Mouse (Mus musculus): ENCODE measurements around the gene Map6. TPM values are rescaled to one million over a fixed set of nuclear protein-coding genes. Genes with fewer than 3 reads are reported as not detected.
"Not testable (repeated sequence)": the region's sequence is repeated elsewhere in the genome, so short reads cannot be mapped to it uniquely, and the experiment has no call there.

The Map6 gene
- total RNA-seq, 2 experiments from 2014 or later: 15.7 to 19.9 TPM

DNA sequence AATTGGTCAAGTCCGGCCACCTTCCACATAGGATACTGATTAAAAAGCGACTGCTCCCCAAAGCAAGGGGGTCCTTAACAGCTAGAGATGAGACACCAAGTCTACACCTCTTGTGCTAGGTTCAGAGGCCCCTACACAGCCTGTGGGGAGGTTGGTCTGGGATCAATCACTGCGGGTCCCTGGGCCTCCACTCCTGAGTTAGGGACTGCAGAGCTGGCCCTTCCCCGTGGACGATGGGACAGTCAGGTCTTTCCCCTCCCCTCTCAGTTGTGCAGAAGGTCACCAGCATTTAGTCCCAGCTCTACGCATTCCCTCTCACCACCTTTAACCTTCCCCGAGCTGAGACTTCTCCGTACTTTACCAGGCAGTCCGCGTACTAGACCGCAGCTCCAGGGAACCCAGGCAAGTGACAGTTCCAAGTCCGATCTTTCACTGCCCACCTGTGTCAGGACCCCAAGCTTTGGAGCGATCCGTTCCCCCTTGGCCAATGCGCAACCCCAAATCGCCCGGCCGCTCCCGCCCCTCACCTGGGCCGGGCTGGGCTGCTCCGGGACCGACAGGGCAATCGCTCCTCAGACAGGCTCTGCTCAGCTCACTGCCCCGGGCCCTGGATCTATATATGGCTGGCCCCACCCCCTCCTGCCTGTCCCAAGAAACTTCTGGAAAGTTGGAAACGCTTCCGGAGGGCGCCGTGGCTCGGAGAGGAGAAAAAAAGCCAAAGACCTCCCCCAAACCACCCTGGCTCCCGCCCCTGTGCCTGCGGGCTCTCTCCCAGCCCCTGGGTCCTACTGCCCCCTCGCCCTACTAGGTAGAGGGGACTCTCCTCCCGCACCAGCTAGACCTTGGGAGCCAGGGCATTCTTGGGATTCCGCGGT is 85.5 kb downstream of the Map6 start, which contains the start of gene Serpinh1:
Gene Serpinh1 (minus strand): TSS at position 714 of the 875 bp plus-strand sequence.
- peak; percentile 52 to 76 for DNase-seq (ENCODE audit: low spot score in 2 of 2)

- peak in 1 of 2 experiments; percentile 40 for DNase-seq (ENCODE audit: low spot score in 2 of 2)
Observed at GRCm38 (mm10) chr7:99355731-99356131, 88.5 kb downstream of the Map6 start.

DNA sequence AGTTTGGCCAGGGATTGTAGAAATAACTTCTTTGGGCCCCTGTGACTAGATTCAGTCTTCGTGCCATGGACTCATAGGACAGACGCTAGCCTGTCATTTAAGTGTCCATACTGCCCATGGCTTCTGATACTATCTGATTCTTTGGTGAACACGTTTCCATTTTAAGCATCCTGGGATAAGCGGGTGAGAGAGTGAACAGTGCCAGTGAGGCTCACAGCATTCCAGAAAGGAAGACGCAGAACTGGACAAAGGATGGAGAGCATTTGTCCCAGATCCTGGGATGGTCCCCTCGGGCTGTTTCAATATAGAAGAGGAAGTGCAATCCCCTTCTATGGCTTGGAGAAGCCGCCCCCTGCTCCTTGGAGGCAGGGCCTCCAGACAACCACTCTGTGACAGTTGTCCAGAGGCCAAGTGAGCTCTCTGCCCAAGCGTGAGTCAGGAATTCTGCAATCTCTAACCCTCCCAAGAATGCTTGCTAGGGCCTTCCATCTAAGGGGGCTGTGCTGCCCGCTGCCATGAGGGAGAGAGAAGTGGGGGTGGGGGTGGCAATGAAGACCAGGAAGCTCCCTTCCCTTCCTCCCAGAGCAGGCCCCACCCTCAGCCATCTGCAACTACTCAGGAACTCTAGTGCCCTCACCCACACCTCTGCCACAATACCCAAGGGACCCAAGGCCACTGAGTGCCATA is 89.1 kb downstream of the Map6 start:
- DNase-seq (ENCODE audit: low spot score in 2 of 2): no peak

- DNase-seq (ENCODE audit: low spot score in 2 of 2): peak in 1 of 2 experiments; percentile 60
Observed at GRCm38 (mm10) chr7:99357201-99357600, 90.0 kb downstream of the Map6 start.

GRCm38 (mm10) chr7:99358371-99358770 is 91.1 kb downstream of the Map6 start:
- no peak for DNase-seq (ENCODE audit: low spot score in 2 of 2)

GRCm38 (mm10) chr7:99360021-99360802 is 93.0 kb downstream of the Map6 start:
- DNase-seq (ENCODE audit: low spot score in 2 of 2): peak in 1 of 2 experiments; percentile 47

DNA sequence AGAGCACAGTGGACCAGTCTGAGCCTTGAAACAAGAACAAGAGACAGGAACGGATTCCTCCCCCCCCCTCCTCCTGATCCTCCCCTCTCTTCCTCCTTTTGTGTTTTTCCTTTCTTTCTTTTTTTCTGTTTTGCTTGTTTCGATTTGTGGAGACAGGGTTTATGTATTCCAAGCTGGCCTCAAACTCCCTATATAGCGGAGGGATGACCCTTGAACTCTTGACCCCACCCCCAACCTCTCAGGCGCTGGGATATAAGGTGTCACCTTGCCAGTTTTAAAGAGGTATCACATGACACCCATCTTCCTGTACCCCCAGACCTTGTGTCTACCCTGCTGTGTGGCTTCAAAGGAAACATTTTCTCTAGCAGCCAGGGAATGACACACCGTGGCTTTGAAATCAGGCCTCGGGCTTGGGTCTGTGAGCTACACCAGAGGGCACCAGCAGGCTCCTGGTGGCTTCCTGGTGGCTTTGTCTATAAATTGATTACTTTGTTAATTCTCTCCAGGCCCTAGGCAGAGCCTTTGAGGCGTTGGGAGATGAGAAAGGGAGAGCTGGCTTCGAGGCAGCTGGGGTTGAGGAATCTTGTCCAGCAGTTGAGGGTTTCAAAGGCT is 93.7 kb downstream of the Map6 start:
- no peak for DNase-seq (ENCODE audit: low spot score in 2 of 2)

GRCm38 (mm10) chr7:99362137-99362536 is 94.9 kb downstream of the Map6 start:
- no peak for DNase-seq (ENCODE audit: low spot score in 2 of 2)

DNA sequence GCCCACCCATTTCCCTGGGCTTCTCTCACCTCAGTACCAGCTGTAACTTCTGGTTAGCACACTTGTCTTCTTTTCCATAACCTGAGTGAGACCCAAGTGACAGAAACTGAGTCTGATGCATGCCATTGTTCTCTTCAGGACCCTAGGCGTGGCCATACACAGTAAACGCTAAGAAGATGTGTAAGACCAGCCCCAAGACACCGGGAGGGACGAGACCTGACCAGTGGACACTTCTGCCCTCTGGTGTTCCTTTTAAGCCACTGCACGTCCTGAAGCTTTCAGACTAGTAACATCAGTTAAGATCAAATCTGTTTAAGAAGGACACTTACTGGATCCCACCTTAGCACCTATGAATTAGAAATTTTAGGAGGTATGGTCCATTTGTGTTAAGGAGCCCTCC is 97.8 kb downstream of the Map6 start:
- peak in 1 of 2 experiments; percentile 27 for DNase-seq (ENCODE audit: low spot score in 2 of 2)

DNA sequence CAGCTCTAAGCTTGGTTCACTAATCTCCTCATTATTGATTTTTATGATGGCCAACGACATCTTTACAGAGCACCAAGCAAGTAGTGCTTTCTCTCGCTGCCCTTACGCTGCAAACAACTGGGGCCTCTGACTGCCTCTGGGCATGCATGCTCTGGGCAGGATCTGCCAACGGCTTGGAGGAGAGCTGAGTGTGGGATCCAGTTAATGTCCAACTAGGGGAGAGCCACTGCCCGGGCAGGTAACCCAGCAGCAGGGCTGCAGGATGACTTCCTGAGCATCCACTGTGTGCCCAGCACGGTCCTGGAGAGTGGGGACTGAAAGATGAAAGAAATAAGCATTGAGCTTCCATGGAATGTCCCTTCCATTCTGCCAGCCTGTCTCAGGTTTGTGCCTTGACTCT is 99.5 kb downstream of the Map6 start:
- no peak for DNase-seq (ENCODE audit: low spot score in 2 of 2)

DNA sequence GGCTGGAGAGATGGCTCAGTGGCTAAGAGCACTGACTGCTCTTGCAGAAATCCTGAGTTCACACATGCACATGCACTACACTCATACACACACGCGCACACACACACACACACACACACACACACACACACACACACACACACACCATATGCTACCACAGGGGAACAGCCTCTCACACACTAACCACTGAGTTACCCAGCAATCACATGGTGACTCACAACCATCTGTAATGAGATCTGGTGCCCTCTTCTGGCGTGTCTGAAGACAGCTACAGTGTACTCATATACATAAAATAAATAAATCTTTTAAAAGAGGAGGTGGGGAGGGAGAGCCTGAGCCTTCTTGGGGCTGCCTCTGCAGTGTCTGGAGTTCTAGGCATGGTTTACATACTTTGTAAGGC is 107.1 kb downstream of the Map6 start:
- DNase-seq (ENCODE audit: low spot score in 2 of 2): not testable (repeated sequence)

GRCm38 (mm10) chr7:99375455-99375854 is 108.2 kb downstream of the Map6 start:
- peak in 1 of 2 experiments; percentile 61 for DNase-seq (ENCODE audit: low spot score in 2 of 2)

DNA sequence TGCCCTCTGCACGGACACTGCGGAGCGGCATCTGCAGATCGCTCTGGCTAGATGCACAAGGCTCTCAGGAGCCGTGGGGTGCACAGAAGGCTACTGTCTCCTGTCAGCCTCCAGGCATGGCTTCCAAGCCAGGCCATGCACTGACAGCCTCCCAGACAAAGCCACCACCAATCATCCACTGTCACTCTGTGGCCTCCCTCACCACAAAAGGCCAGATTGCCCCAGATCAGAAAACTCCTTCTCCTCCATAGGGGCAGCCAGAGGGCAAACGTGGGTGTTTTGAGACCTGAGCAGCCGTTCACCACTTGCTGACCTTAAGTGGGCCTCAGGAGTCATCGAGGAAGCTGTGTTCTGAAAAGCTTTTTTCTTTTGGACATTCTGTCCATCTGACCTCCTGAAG is 111.6 kb downstream of the Map6 start:
- no peak for DNase-seq (ENCODE audit: low spot score in 2 of 2)

- no peak for DNase-seq (ENCODE audit: low spot score in 2 of 2)
Observed at GRCm38 (mm10) chr7:99380491-99381213, 113.4 kb downstream of the Map6 start.

DNA sequence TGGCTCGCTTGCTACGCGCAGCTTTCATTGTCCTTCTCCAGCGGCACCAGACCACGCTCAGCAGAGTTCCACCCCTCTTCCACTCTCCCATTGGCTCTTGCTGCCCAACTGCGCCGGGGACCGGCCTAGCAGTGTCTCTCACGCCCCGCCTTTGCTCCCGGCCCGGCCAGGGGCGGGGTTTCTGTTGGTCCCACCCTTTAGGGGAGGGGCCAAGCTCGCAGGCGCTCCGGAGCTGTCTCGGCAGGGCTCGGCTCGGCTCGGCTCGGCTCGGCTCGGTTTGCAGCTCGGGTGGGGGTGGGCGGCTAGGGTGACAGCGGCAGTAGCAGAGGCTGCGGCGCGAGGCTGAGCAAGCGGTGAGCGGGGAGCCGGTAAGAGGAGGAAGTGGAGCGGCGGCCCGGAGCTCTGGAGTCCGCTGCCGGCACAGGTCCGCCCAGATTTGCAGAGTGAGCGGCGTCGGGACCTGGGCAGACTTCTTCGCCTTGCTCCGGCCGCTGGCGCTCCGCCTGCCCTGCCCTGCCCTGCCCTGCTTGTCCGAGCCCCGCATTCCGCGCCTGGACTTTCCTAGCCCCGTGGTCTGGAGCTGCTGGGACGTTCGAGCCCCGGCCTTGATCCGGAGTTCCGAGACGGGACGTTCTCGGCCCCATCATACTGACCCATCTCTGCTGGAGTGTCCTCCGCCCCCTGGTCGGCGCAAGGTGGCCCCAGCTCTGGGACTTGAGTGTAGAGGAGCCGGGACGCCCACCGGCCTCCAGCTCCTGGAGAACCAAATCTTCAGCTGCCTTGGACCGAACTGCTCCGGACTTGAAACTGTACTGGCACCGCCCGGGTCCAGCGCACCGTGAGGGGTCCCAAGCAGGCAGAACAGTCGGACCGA is 114.2 kb downstream of the Map6 start, which contains the start of gene Gdpd5:
Gene Gdpd5 (plus strand): TSS at position 201 of the 874 bp plus-strand sequence.
- peak; percentile 99 for DNase-seq (ENCODE audit: low spot score in 2 of 2)

DNA sequence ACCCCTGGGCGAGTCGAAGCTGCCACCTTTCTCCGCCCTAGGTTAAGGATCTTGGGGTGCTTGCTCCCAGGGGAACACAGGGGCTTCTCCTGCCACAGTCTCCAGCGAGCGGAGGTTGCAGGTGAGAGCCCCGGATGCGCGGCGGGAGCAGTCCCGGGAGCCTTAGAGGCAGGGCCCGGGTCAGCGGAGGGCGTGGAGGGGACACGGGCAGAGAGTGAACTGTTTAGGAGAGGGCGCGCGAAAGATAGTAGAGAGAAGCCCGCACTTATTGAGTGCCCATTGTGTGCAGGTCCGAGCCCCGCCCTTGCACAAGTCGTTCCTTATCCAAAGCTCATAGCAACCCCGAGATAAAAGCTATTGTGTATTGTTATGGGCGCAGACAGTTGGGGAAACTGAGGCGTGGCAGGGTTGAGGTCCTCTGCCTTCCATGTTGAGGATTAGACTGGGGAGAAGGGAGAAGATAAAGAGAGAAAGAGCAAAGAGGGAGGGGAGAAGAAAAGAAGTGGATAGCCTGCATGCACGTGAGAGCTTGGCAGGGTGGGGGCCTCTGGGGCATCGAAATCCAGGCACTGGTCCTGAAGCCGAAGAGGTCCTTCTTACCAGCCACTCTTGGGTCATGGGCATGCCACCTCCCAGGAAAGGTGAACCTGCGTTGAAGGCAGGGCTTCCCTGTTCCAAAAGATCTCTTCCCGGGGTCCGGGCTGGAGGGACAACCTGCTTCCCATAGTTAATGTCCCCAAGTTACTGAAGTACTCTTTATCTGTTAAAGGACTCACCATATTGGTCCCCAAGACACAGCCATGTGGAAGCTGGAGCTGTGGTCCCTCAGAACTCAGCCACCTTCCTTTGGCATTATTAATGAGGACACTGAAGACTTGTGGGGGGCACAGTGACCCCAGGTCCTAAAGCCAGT is 115.1 kb downstream of the Map6 start:
- DNase-seq (ENCODE audit: low spot score in 2 of 2): no peak

DNA sequence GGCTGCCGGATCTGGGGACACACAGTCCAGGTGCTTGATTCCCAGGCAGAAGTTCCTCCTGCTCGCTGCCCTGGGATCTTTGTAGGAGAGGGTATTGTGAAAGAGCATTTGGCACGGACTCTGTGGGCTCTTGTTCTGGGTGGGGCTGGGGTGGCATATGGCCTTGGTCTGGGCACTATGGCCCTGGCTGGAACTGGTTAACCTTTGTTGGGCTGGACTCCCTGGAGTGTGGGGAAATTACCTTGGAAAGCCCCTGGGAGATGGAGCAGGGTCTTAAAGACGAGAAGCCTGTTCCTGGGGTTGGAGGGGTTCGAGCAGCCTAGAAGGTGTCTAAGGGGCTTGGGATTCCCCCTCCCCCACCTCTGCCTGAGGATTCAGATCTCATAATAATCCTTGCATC is 116.0 kb downstream of the Map6 start:
- DNase-seq (ENCODE audit: low spot score in 2 of 2): no peak

DNA sequence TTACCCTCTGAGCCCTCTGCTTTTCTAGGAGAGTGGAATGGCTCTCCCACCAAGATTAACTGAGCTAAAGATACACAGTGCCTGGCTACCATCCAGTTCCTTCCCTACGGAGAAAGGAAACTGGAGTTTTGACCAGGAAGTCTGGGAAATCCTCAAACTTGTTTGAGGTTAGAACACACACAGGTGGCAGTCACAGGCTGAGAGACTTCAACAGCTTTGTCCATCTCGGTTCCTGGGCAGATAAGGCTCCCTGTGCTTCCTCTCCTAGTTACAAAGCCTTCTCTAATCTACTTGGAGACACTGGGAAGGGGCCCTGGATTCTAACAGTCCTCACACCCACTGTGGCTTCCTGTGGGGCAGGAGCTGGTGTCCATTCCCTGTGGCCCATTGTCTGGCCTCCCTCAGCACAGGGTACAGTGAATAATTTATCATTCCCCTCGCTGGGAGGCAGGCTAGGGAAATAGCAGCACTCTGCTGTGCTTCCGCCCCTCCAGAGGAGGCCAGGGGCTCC is 116.9 kb downstream of the Map6 start:
- no peak for DNase-seq (ENCODE audit: low spot score in 2 of 2)
